Mouse (Mus musculus) kidney, adult 2 months (tissue): ENCODE measurements around the gene Doc2a.
A peak's percentile ranks its signal among the peaks of the same experiment; 100 is the strongest.

Experiments
- CTCF ChIP-seq: fragments of 200-500 bp; conservative IDR thresholded peaks from 2 replicates; pipeline ENCODE4 v1.5.1; 2011; ENCODE audit warnings: low read depth, mild to moderate bottlenecking, control low read depth, low read length, moderate library complexity, mixed read lengths; ENCODE audit not compliant: insufficient read depth, insufficient read length
- POLR2A ChIP-seq: fragments of 200-500 bp; IDR thresholded peaks from one replicate; pipeline ENCODE4 v1.6.1; 2011; ENCODE audit warnings: low read depth, low read length, control low read depth

GRCm38 (mm10) chr7:126821835-126822511, 25.2 kb upstream of the Doc2a start:
- TF ChIP-seq POLR2A: no peak
- TF ChIP-seq CTCF: peak; percentile 97
